Mouse (Mus musculus): ENCODE measurements at regions not wholly inside any gene's neighbourhood (a gene's known extent, or its start where the extent isn't known, plus 50 kb on each side); places are given as distances from the start of the nearest gene placed in this dataset.

DNA sequence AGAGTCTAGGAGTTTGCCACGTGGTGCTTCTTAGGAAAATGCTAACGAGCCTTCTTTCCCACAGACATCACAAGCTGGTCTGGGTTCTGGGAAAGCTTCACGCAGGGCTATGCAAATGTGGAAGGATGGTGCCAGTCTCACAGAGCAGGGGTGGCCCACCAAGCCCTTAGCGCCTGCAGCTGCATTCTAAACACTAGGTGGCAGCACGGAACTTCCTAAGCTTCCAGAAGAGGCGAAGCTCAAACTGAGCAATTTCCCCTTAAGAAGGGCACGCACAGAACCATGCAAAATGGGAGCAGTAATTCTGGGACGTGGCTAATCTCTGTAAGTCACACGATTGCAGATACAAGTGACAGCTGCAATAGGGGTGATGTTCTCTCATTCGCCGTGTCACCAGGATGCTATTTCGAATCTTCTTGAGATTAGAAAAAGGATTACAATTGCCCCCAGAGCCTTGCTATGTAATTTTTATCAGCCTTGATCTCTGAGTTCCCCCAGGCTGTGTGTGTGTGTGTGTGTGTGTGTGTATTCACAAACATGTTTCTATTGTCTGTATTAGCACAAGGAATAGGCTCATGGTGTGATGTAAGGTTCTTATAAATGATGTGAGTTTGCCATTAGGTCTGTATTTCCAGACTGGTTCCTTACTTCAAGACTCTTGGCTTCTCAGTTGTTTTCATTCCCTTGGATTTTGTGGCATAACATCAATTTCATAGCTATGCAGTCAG lies 206.1 kb upstream of the Camk1g start:
- peak; percentile 95 to 96 for DNase-seq (ENCODE audit: low spot score in 2 of 2)
- intact Hi-C loops (cut with DNase I) = loop anchor here (5.0 to 10.0 kb wide), 2 partner anchors 649 to 1046 kb away; no protein-coding TSS in a partner anchor

DNA sequence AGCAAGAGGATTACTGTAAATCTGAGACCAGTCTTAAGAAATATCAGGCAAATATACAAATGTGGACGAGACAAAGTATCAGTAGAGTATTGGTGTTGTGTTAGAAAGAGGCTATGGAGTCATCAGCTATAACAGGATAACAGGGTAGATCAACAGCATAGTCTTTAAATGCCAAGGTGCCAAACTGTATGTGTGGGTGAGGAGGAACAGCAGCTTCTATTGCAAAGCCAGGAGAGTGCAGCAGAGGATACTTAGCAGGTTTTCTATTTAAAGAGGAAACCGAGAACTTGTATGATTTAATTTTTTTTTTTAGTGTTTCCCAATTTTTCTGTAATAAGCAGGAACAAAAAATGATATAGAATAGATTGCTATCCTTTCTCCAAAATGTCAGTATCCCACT lies 202.7 kb upstream of the Camk1g start:
- peak in 1 of 2 experiments; percentile 59 for DNase-seq (ENCODE audit: low spot score in 2 of 2)
- intact Hi-C loops (cut with DNase I) = loop anchor here (10.0 kb wide), 1 partner anchor 652 kb away; no protein-coding TSS in a partner anchor

DNA sequence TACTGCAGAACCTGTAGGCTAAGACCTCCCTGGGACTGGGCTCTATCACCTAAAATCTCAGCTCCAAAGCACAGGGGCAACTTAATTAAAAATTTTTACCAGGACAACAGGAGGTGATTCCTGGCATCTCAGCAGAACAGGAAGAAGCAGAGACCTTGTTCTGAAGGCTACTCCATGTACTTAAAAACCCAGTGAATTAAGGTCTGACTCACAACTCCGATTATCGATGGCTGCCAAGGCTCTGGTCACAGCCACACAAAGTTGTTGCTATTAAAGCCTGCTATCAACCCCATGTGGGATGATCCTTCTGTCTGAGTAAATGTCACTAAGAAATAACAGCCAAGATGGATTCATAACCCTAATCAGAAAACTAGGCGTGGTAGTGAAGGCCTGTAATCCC lies 202.3 kb upstream of the Camk1g start:
- intact Hi-C loops (cut with DNase I) = loop anchor here (10.0 kb wide), 1 partner anchor 652 kb away; no protein-coding TSS in a partner anchor
- DNase-seq (ENCODE audit: low spot score in 2 of 2) = no peak

DNA sequence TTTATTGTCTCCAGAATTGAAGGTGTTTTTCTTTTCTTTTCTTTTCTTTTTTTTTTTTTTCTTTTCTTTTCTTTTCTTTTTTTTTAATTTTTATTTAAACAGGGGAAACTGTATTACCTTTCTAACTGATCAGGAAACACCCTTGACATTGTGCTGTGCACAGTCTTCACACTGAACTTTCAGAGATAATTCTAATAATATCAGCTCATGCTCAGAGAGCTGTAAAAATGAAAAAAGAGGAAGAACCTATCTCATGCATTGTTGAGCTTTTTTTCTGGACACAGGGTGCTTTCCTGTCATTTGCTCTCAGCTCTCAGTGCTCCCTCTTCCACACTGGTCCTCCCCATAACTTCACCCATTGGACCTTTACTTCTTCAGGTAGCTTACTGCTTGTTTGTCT lies 201.0 kb upstream of the Camk1g start:
- intact Hi-C loops (cut with DNase I) = loop anchor here (10.0 kb wide), 1 partner anchor 654 kb away; no protein-coding TSS in a partner anchor
- DNase-seq (ENCODE audit: low spot score in 2 of 2) = no peak

DNA sequence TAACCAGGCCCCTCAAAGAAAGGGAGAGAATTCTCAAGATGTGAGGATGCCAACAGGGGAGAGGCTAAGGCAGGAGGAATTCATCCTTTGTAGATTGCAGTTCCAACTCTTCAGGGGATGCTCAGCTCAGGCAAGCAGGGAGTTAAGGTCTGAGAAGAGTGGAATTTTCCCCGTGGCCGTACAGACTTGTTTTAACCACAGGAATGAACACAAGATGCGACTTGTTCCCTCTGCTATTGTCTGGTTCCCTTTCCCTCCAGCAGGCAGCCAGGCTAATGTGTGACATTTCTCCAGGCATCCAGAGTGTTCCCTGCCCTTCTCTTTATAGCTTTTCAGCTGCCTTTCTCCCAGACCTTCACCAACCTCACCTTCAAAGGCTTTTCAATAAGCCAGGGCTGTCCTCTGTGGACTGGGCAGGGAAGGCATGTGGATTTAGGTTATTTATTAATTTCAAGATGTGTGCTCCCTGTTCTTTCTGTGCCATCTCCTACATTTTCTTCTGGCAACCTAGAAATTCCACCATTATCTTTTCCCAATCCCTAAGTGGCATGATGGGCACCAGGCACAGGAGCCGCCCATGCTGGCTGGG lies 198.6 kb upstream of the Camk1g start:
- intact Hi-C loops (cut with DNase I) = no loop called here
- no peak for DNase-seq (ENCODE audit: low spot score in 2 of 2)

DNA sequence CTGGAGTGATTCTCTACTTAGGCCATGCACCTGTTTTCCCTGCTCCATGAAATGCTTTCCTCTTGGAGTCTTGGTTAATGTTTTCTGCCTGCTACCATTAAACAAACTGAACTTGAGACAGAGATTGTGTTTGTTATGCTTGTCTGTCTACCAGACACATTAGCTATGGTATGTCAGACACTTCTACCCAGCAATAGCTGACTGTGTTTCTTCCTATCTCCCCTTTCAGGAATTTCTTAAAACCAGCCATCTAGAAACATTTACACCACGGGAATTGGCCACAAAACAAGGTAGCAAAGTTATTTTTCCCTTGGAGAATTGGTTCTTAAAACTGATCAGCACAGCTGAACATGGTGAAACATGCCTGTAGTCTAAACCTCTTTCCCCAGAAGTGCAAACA lies 197.1 kb upstream of the Camk1g start:
- intact Hi-C loops (cut with DNase I) = no loop called here
- DNase-seq (ENCODE audit: low spot score in 2 of 2) = no peak

DNA sequence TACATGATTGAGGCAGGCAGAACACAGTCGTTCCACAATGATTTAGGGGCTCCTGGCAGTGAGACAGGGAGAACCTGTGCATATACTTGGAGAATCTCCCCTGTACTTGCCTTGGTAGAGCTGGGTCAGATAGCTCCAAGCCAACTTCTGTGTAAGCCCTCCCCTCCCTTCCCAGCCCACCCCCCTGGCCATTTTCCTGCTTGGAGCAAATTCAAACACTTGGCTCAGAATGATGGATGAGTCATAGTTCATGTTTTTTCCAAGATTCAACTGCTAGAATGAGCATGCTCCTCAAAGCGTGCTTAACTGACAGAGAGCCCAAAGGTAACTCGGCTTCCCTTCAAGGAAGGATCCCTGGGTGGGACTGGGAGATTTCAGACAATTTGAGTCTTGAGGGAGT lies 194.1 kb upstream of the Camk1g start:
- intact Hi-C loops (cut with DNase I) = no loop called here
- no peak for DNase-seq (ENCODE audit: low spot score in 2 of 2)

DNA sequence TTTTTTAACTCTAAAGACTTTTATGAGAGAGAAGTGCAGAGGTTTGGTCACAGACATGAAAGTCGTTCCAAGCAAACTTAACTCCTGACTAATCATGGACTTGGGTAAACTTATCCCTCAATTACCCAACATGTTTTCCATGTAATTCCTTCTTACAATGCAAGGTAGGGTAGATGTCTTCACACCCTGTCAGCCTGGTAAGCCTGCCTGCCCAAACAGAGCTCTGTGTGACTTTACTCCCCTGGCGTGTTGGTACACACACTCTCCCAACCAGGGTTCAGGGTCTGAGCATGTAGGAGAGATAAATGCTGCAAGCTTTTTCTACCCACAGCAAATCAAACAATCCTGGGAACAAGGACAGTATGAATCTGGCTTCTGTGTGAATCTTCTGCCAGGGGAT lies 192.1 kb upstream of the Camk1g start:
- intact Hi-C loops (cut with DNase I) = no loop called here
- no peak for DNase-seq (ENCODE audit: low spot score in 2 of 2)

DNA sequence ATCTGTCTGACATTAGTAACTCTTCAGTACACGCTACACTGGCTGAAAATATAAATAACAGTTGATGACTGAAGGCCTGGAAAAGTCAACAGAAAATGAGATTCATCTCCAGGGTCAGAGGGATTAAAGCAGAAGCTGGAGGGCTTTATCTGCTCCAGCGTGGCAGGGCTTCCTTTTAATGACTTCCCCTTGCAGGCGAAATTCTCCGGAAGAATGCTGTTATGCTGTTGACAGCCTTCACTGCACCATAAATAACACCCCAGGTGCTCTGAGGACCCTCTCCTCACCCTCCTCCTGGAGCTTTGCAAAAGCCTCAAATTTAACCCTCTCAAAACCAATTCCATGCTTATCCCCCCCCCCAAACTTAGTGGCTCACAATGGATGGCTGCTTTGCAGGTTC lies 188.0 kb upstream of the Camk1g start:
- intact Hi-C loops (cut with DNase I) = no loop called here
- no peak for DNase-seq (ENCODE audit: low spot score in 2 of 2)

DNA sequence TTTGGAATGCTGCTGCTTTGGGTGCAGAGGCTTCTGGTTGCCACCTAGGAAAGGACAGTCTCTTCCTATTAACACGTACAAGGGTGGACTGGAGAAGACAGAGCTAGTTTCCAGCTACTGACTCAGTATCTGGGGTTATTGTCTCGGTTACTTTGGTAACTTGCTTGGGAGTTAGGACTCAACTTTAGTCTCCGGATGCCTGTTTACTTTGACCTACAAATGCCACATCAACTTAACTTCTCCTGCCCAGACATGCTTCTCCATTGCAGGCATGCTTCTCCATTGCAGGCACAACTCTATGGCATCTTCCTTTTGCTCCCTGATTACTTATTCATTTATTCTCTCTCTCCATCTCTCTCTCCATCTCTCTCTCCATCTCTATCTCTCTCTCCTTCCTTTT lies 184.6 kb upstream of the Camk1g start:
- intact Hi-C loops (cut with DNase I) = no loop called here
- no peak for DNase-seq (ENCODE audit: low spot score in 2 of 2)

DNA sequence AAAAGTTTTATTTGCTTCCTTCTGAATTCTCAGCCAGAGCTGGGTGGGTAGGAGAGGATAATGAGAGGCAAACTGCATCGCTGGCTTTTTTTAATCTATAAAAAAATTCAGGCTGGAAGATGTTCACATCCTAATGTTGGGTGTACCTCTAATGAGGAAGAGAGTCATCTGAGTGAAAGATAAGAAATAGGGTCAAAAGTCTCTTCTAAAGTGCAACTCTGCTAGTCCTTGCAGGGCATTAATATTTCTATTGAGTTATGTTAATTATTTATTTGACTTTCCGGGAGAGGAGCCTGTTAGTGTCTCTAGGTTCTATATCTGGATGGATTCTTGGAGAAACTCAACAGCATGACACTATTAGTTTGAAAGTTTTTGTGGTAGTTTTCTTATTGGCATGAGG lies 182.2 kb upstream of the Camk1g start:
- intact Hi-C loops (cut with DNase I) = no loop called here

DNA sequence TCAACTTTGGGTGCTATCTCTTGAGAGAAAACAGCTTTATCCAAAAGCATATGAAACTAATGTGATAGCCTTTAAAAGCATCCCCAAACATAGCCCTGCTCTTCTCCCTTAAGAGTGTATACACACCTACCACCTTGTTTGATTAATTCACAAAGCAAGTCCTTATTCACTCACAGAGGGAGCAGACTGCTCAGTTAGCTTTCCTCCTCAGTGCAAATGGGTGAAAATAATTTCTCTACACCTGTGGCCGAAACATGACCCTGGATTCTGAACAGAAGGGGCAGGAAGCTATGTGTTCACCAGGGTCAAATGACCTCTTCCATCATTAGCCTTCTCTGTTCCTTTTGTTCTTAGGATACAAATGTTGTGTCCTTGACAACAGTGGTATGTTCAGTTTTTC lies 181.2 kb upstream of the Camk1g start:
- intact Hi-C loops (cut with DNase I) = no loop called here
- DNase-seq (ENCODE audit: low spot score in 2 of 2) = no peak

More for the DNA sequence above, 182.2 kb upstream of the Camk1g start:
- DNase-seq (ENCODE audit: low spot score in 2 of 2) = no peak

DNA sequence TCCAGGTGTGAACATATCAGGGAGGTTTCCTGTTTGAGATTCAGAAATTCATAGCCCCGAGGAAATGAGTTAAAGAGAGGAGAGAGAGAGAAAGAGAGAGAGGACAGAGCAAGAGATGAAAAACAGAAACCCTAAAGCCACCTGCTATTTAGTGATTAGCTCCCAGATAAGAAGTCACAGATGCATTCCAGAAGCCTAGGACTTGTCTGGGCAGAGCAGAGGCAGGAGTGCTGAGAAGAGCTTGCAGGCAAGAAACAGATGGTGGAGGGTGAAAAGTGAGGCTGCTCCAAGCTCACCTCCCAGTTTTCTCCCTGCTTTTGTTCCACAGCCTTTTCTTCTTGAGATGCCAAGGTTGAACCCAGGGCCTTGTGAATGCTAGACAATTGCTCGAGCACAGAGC lies 180.7 kb upstream of the Camk1g start:
- no peak for DNase-seq (ENCODE audit: low spot score in 2 of 2)
- intact Hi-C loops (cut with DNase I) = no loop called here

DNA sequence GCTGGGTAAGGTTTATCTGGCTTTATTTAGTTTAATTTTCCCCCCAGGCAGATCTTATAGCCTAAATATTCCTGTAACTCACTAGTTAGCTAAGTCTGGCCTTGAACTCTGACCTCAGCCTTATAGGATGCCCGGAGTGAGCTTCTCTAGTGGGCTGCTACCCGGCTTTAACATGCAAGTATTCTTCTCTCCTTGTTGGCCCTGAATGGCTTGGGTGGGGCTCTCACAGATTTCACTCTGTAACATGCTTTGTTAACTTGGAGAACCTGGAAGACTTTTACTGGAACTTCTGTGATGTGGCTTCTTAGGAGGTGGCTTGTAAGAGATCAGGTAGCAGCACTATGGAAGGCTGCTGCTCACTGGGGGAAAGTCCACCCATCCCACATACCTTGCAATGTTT lies 177.3 kb upstream of the Camk1g start:
- no peak for DNase-seq (ENCODE audit: low spot score in 2 of 2)
- intact Hi-C loops (cut with DNase I) = no loop called here

DNA sequence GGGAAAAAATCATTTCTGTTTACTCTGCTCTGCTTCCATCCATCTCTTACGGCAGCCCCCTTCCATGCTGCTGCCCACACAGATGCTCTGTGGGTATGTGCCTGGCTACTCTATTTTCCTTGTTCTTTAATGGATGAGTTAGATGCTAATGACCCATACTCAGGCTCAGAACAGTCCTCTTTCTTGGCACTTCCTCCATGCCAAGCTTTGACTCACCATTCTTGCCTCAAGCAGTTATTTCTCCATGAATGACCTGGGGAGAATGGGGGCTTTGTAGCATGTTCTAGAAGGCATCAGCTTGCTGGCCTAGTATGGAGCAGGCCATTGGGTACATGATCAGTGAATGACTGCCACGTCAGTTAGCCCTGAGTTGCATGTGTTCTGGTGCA lies 175.9 kb upstream of the Camk1g start:
- intact Hi-C loops (cut with DNase I) = no loop called here
- DNase-seq (ENCODE audit: low spot score in 2 of 2) = no peak

DNA sequence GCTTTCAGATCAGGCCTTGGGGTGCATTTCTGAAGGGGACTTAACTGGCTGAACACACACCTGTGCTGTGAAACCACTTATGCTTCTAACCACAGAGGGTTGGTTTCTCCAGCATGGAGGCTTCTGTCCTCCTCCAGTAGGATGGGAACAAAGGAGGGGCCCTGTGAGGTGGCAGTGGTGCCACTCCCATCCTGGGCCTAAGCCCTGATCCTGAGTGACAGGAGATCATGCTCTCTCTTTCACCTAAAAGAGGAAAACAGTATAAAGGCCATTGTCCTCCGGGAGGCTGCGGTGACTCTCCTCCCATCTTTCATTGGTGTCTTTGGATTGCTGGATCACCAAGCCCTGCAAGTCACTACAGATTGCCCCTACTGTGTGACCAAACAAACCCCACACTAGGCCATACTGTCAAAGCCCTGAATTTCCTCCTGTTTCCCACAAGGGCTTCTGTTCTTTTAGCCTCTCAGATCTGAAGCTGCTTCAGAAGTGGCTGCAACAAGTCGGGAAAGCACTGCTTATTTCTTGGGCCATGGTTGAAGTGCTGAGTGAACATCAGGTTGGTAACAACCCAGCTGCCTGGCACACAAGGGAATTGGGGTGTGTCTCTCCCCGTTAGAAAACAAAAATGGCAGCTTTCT lies 175.4 kb upstream of the Camk1g start:
- intact Hi-C loops (cut with DNase I) = no loop called here
- DNase-seq (ENCODE audit: low spot score in 2 of 2) = no peak

DNA sequence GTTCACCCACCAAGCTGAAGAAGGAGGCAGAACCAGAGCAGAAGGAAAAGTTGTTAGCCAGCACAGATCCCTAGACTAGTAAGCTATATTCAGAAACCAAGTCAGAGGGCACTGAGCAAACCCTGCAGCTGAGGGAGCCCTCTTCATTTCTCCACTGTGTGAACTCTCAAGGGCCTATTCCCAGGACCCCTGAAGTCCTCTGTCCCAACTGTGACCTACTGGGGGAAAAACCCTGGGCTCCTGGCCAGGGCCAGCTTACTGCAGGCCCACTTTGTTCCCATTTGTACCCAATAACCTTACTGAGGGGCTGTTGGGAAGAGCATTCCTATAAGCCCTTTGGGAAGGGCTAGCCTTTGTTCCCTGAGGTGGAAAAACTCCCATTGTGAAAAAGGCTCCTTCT lies 174.7 kb upstream of the Camk1g start:
- no peak for DNase-seq (ENCODE audit: low spot score in 2 of 2)
- intact Hi-C loops (cut with DNase I) = no loop called here

DNA sequence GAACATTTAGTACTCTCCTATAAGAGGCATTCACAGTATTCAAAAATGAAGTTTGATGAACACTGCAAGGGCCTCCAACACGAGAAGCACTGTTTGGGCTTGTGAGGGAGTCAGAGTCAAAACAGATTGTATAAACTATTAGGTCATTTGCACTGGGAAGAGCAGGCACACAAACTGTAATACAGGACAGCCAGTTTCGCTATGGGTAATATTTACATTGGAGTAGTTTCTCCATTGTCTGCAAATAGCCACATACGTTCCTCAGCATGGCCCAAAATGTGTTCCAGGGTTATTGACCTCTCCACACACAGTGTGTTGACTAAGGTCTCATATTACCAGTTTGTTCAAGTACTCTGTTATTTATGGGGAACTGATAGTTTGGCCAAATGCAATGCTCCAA lies 173.7 kb upstream of the Camk1g start:
- intact Hi-C loops (cut with DNase I) = no loop called here
- DNase-seq (ENCODE audit: low spot score in 2 of 2) = no peak

DNA sequence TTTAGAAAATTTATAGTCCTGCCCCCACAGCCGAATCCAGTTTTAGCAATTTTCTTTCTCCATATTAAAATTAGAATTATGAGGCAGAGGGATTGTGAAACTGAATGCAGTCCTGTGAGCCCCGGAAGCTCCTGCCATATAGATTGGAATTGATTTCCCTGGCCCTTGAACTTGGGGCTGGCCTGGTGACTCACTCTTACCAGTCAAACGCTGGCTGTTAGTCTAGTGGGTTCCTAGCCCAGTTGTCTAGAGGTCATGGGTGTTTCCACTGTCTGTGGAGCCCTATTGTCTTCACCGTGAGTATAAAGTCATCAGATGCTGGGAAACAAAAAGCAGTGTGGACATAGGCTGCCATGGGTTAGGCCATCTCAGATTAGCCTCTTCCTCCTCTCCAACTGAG lies 173.2 kb upstream of the Camk1g start:
- intact Hi-C loops (cut with DNase I) = no loop called here
- DNase-seq (ENCODE audit: low spot score in 2 of 2) = no peak

DNA sequence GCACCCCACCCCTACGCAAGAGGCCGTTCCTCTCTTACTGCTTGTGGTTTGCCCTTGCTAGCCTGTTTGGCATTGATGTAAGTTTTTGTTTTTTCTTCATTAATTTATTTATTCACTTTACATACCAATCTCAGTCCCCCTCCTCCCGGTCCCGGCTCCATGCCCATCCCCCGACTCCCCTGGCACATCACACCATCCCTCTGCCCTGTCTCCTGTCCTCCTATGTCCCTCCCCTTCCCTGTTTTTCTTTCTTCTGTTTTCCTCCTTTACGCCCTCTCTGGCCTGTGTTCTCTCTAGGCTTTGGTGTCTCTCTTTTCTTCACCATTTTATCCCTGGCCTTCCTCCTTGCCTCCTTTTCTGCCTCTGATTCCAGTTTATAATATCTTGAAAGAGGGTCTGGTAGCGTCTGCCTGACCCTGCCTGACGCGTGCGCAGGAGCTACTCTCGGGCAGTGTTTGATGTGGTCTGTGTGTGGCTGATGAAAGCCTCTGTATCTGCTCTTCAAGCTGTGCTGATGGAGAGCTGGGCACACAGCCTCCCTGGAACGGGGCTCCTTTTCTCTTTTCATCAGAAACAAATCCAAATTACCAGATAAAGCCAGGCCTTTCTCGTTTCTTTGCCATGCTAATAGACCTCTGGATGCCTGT lies 172.0 kb upstream of the Camk1g start:
- intact Hi-C loops (cut with DNase I) = no loop called here
- no peak for DNase-seq (ENCODE audit: low spot score in 2 of 2)

Measured in left cerebral cortex, postnatal 14 days (tissue).